In genomic region chr9:58404412-58404811, GRCm38 (mm10) we compare ENCODE assay signal across 30 mouse cellular contexts. TPM values are rescaled to one million over a fixed set of nuclear protein-coding genes. Genes with fewer than 3 reads are reported as not detected.
DNase-seq lines count a peak whose midpoint lies in the region; ATAC-seq and TF ChIP-seq lines count a peak whose summit lies in the region.
"Had no signal": no experiment of that assay in that cellular context is flagged by ENCODE, and none has a peak within 500 bp of the region (broad histone marks: within the 10 kb centered on the region; RNA-seq: fewer than 3 reads in every experiment).

No protein-coding gene starts in this region.

- H3K27me3 ChIP-seq in lung, embryonic 14.5 days (ENCODE audit: insufficient read depth, low read length): no peaks in the 10 kb centered on the region
- peaks cover 34% of the 10 kb centered on the region for H3K27me3 ChIP-seq in C2C12 (ENCODE audit: control insufficient read depth, insufficient read depth, insufficient read length)
- H3K27me3 ChIP-seq in MEL (ENCODE audit: control insufficient read depth in 1 of 2, insufficient read depth in 2 of 2, low read length in 2 of 2): peaks cover 2 to 4% of the 10 kb centered on the region in 2 experiments; a peak in 3 of 4 replicates
- no peaks in the 10 kb centered on the region for H3K27me3 ChIP-seq in midbrain, embryonic 15.5 days (replicated peaks)
- H3K27me3 ChIP-seq: embryonic facial prominence, embryonic 13.5 days; embryonic facial prominence, embryonic 15.5 days; forebrain, embryonic 12.5 days had no signal

- no peak for ATAC-seq in lung, embryonic 14.5 days (ENCODE audit: insufficient read depth)
- no peak for ATAC-seq in midbrain, embryonic 15.5 days (replicated peaks)
- ATAC-seq: CD4-positive, CD25-positive, alpha-beta regulatory T cell, adult 4 months; forebrain, embryonic 14.5 days; forebrain, embryonic 16.5 days had no signal

- H3K4me2 ChIP-seq in lung, embryonic 14.5 days: no peak overlapping the region
- H3K4me2 ChIP-seq in midbrain, embryonic 15.5 days: no peak overlapping the region
- H3K4me2 ChIP-seq: embryonic facial prominence, embryonic 13.5 days; embryonic facial prominence, embryonic 15.5 days; forebrain, embryonic 12.5 days had no signal

- no peak for TF ChIP-seq CTCF in lung, embryonic 14.5 days (IDR thresholded peaks at IDR 0.05; ENCODE audit: low read depth)
- no peak for TF ChIP-seq CTCF in C2C12 (IDR thresholded peaks at IDR 0.05; ENCODE audit: control insufficient read depth, insufficient read depth, insufficient read length)
- no peak for TF ChIP-seq CTCF in MEL (IDR thresholded peaks at IDR 0.05 in 2 of 3, conservative IDR thresholded peaks at IDR 0.05 in 1 of 3; ENCODE audit: control insufficient read depth in 1 of 3, insufficient read depth in 1 of 3, low read depth in 2 of 3, low read length in 3 of 3, poor library complexity in 1 of 3, severe bottlenecking in 1 of 3)

- no peak for TF ChIP-seq RAD21 in MEL (IDR thresholded peaks at IDR 0.05; ENCODE audit: low read depth, low read length)

- H3K9me3 ChIP-seq in lung, embryonic 14.5 days (ENCODE audit: low read depth, low read length): no peaks in the 10 kb centered on the region
- H3K9me3 ChIP-seq in MEL (replicated peaks; ENCODE audit: insufficient read depth, low read length): no peaks in the 10 kb centered on the region
- no peaks in the 10 kb centered on the region for H3K9me3 ChIP-seq in midbrain, embryonic 15.5 days
- H3K9me3 ChIP-seq: embryonic facial prominence, embryonic 13.5 days; embryonic facial prominence, embryonic 15.5 days; forebrain, embryonic 10.5 days; forebrain, embryonic 12.5 days; G1E had no signal

- H3K36me3 ChIP-seq in lung, embryonic 14.5 days (ENCODE audit: insufficient read depth): no peaks in the 10 kb centered on the region
- H3K36me3 ChIP-seq in C2C12 (ENCODE audit: control insufficient read depth, insufficient read depth): no peaks in the 10 kb centered on the region
- H3K36me3 ChIP-seq in MEL (ENCODE audit: control insufficient read depth in 1 of 2, insufficient read depth in 2 of 2, low read length in 2 of 2): no peaks in the 10 kb centered on the region
- H3K36me3 ChIP-seq in midbrain, embryonic 15.5 days (replicated peaks): no peaks in the 10 kb centered on the region
- H3K36me3 ChIP-seq: embryonic facial prominence, embryonic 13.5 days; embryonic facial prominence, embryonic 15.5 days; forebrain, embryonic 10.5 days; forebrain, embryonic 12.5 days; G1E had no signal

- H3K9ac ChIP-seq in lung, embryonic 14.5 days: no peak overlapping the region
- no peak overlapping the region for H3K9ac ChIP-seq in MEL (ENCODE audit: control insufficient read depth, low read depth, low read length, poor library complexity, severe bottlenecking)
- H3K9ac ChIP-seq in midbrain, embryonic 15.5 days: no peak overlapping the region
- H3K9ac ChIP-seq: embryonic facial prominence, embryonic 13.5 days; embryonic facial prominence, embryonic 15.5 days; forebrain, embryonic 12.5 days had no signal

- no peaks in the 10 kb centered on the region for H3K79me3 ChIP-seq in C2C12 (ENCODE audit: low read depth)

- no peak overlapping the region for H3ac ChIP-seq in C2C12 (ENCODE audit: control insufficient read depth, insufficient read length, low read depth)

- DNase-seq in lung, embryonic 14.5 days: peak; percentile 30
- DNase-seq in lung, postnatal 4 days: no peak
- DNase-seq in lung, postnatal 25 days (ENCODE audit: low spot score): peak; percentile 23
- no peak for DNase-seq in lung, postnatal 10 days
- DNase-seq in MEL (ENCODE audit: low read depth, low spot score): no peak
- no peak for DNase-seq in kidney, postnatal 36 days
- DNase-seq: adrenal gland, adult 8-10 months; adrenal gland, postnatal 25 days; cerebellum, adult 11 months; cerebellum, adult 18-20 months; cerebellum, adult 8-10 months; cerebellum, adult 9-11 months; cerebellum, postnatal 36 days; embryo, embryonic 11 days had no signal

- H3K4me3 ChIP-seq in lung, embryonic 14.5 days (ENCODE audit: low read depth, low read length): no peak overlapping the region
- H3K4me3 ChIP-seq in C2C12 (ENCODE audit: insufficient read depth, poor library complexity, severe bottlenecking) (no peak overlapping the region), MEL (ENCODE audit: control insufficient read depth in 1 of 2, insufficient read depth in 1 of 2, low read depth in 2 of 2, low read length in 2 of 2) (no peak overlapping the region)
- no peak overlapping the region for H3K4me3 ChIP-seq in midbrain, embryonic 15.5 days
- H3K4me3 ChIP-seq: embryonic facial prominence, embryonic 13.5 days; embryonic facial prominence, embryonic 15.5 days; erythroblast, embryonic 14.5 days; forebrain, embryonic 10.5 days; forebrain, embryonic 12.5 days had no signal

- no peak for TF ChIP-seq EP300 in MEL (IDR thresholded peaks at IDR 0.05; ENCODE audit: low read depth in 1 of 2, low read length in 2 of 2)

- H3K4me1 ChIP-seq in lung, embryonic 14.5 days (ENCODE audit: insufficient read depth): no peaks in the 10 kb centered on the region
- no peaks in the 10 kb centered on the region for H3K4me1 ChIP-seq in MEL (ENCODE audit: control insufficient read depth in 1 of 2, insufficient read depth in 2 of 2, low read length in 2 of 2)
- H3K4me1 ChIP-seq in midbrain, embryonic 15.5 days: no peaks in the 10 kb centered on the region
- H3K4me1 ChIP-seq: embryonic facial prominence, embryonic 13.5 days; embryonic facial prominence, embryonic 15.5 days; forebrain, embryonic 10.5 days; forebrain, embryonic 12.5 days had no signal

- no peak for TF ChIP-seq POLR2A in MEL (IDR thresholded peaks at IDR 0.05; ENCODE audit: control insufficient read depth in 1 of 2, insufficient read depth in 1 of 2, low read depth in 1 of 2, low read length in 2 of 2, poor library complexity in 1 of 2)

- H3K27ac ChIP-seq in lung, embryonic 14.5 days (ENCODE audit: low read depth): no peak overlapping the region
- H3K27ac ChIP-seq in MEL (ENCODE audit: control insufficient read depth, low read depth, low read length): no peak overlapping the region
- no peak overlapping the region for H3K27ac ChIP-seq in midbrain, embryonic 15.5 days
- H3K27ac ChIP-seq: embryonic facial prominence, embryonic 13.5 days; embryonic facial prominence, embryonic 15.5 days; forebrain, embryonic 10.5 days; forebrain, embryonic 12.5 days had no signal

- WGBS in lung, embryonic 14.5 days: 32% methylated on average over 4 of the region's 4 CpGs
- WGBS in midbrain, embryonic 15.5 days: 62% methylated on average over 4 of the region's 4 CpGs

- no peaks in the 10 kb centered on the region for H3K79me2 ChIP-seq in C2C12 (ENCODE audit: control insufficient read depth, insufficient read depth)
- H3K79me2 ChIP-seq in MEL (ENCODE audit: control insufficient read depth, insufficient read depth, low read length, poor library complexity): no peaks in the 10 kb centered on the region

TF ChIP-seq in C2C12, 6 proteins besides CTCF, POLR2A, EP300 and RAD21:
- TF ChIP-seq CEBPB (IDR thresholded peaks at IDR 0.05; ENCODE audit: low read depth) (no peak), USF1 (IDR thresholded peaks at IDR 0.05; ENCODE audit: low read depth) (peak; percentile 74)

TF ChIP-seq in MEL, 35 proteins besides CTCF, POLR2A, EP300 and RAD21:
- peak; percentile 80 for TF ChIP-seq USF1 (IDR thresholded peaks at IDR 0.05; ENCODE audit: low read depth, low read length)
- TF ChIP-seq GATA1 (IDR thresholded peaks at IDR 0.05; ENCODE audit: low read depth, low read length): no peak
- no peak for TF ChIP-seq CHD1 (IDR thresholded peaks at IDR 0.05; ENCODE audit: low read depth, low read length)
- no peak for TF ChIP-seq SMC3 (IDR thresholded peaks at IDR 0.05; ENCODE audit: low read depth, low read length)
- TF ChIP-seq ETS1 (IDR thresholded peaks at IDR 0.05; ENCODE audit: low read depth, low read length): no peak
- 0 out of 4 replicates have a peak, but pooled peaks of 1 of the 2 experiments have one; percentile 20 for TF ChIP-seq USF2 (IDR thresholded peaks at IDR 0.05; ENCODE audit: borderline replicate concordance in 1 of 2, insufficient read depth in 1 of 2, low read depth in 1 of 2, low read length in 2 of 2)
- TF ChIP-seq MAZ (IDR thresholded peaks at IDR 0.05; ENCODE audit: low read depth, low read length): no peak
- no peak for TF ChIP-seq UBTF (IDR thresholded peaks at IDR 0.05; ENCODE audit: borderline replicate concordance, insufficient read depth, low read depth, low read length)
- no peak for TF ChIP-seq MXI1 (IDR thresholded peaks at IDR 0.05; ENCODE audit: low read depth, low read length)
- TF ChIP-seq RCOR1 (IDR thresholded peaks at IDR 0.05; ENCODE audit: low read depth, low read length): no peak
- no peak for TF ChIP-seq SIN3A (IDR thresholded peaks at IDR 0.05; ENCODE audit: low read length)
- TF ChIP-seq E2F4 (IDR thresholded peaks at IDR 0.05; ENCODE audit: borderline replicate concordance, low read depth, low read length): no peak
- TF ChIP-seq ZKSCAN1 (IDR thresholded peaks at IDR 0.05; ENCODE audit: low read depth, low read length): no peak

RNA-seq across cellular contexts. Expression of gene Tbc1d21, which starts 34.2 kb away (rescaled TPM):
- not detected in 2 replicates for polyA plus RNA-seq in lung, embryonic 14.5 days (2014; fragmentation: Nextera tagmentation; extraction: Ambion mirVana)
- polyA plus RNA-seq in C2C12 (2012; fragmentation: generic; extraction: Trizol) (not detected), MEL (2012; ENCODE audit: insufficient read depth in 1 of 2, insufficient read length in 2 of 2, low read depth in 1 of 2, low replicate concordance in 2 of 2, missing spikeins in 1 of 2) (under 1 TPM in 1 of 2 experiments, not detected in 1; 0.13 TPM)
- total RNA-seq in MEL (2012; rRNA removed): not detected in 2 replicates
- polyA plus RNA-seq in midbrain, embryonic 15.5 days (2015; fragmentation: Nextera tagmentation; extraction: Ambion mirVana): not detected in 2 replicates
- total RNA-seq: adrenal gland, adult 8-10 months; adrenal gland, postnatal 25 days; adrenal gland, postnatal 4 days; CH12.LX; common myeloid progenitor, adult 5-6 weeks; G1E had no signal
- polyA plus RNA-seq: brain, embryonic 14.5 days; CD4-positive, CD25-positive, alpha-beta regulatory T cell, adult 4 months; embryonic facial prominence, embryonic 11.5 days; embryonic facial prominence, embryonic 13.5 days; embryonic facial prominence, embryonic 15.5 days; erythroblast, embryonic 14.5 days; forebrain, embryonic 10.5 days; forebrain, embryonic 12.5 days; forebrain, embryonic 14.5 days; forebrain, embryonic 16.5 days; G1E had no signal

Comparison
In these comparisons a context has a peak if more than half of its experiments do, and no peak if none do; other contexts are left out.
1. DNase-seq: peak in lung, embryonic 14.5 days (single experiment) and lung, postnatal 25 days (single experiment); none in lung, postnatal 4 days (0 of 2), lung, postnatal 10 days (single experiment), MEL (single experiment) and kidney, postnatal 36 days (0 of 2).